Mouse (Mus musculus) neural tube, embryonic 11.5 days (tissue): Measurements from ENCODE around the gene Rasl12. TPM values are rescaled to one million over a fixed set of nuclear protein-coding genes. Genes with fewer than 3 reads are reported as not detected.

Source experiments
- ATAC-seq: fragments of 200-750 bp; cut with Nextera tagmentation; 2 replicates; pipeline ENCODE4 v1.8.0; 2017; ENCODE audit warnings: moderate number of reproducible peaks, mild to moderate bottlenecking, moderate TSS enrichment, moderate library complexity; ENCODE audit not compliant: insufficient read depth, low FRiP score, low TSS enrichment
- DNase-seq: peaks from one replicate; pipeline ENCODE4 v3.0.0-alpha.2; 2015; ENCODE audit warnings: low spot score
- H3K27ac ChIP-seq: fragments of 300-500 bp; sonication (generic); 2 replicates; pipeline ENCODE4 v1.5.1; 2014; ENCODE audit warnings: low read depth, mild to moderate bottlenecking, low read length
- H3K27me3 ChIP-seq: fragments of 300-500 bp; sonication (generic); 2 replicates; pipeline ENCODE4 v1.6.1; 2014; ENCODE audit warnings: mild to moderate bottlenecking, low read length, mixed read lengths; ENCODE audit not compliant: control insufficient read depth, insufficient read depth
- H3K36me3 ChIP-seq: fragments of 300-500 bp; sonication (generic); 2 replicates; pipeline ENCODE4 v1.6.1; 2014; ENCODE audit warnings: mild to moderate bottlenecking, low read length, moderate library complexity, mixed read lengths; ENCODE audit not compliant: control insufficient read depth, insufficient read depth
- H3K4me1 ChIP-seq: fragments of 300-500 bp; sonication (generic); 2 replicates; pipeline ENCODE4 v1.6.1; 2014; ENCODE audit warnings: low read length, mixed read lengths; ENCODE audit not compliant: control insufficient read depth, insufficient read depth
- H3K4me2 ChIP-seq: fragments of 300-500 bp; sonication (generic); 2 replicates; pipeline ENCODE4 v1.6.1; 2014; ENCODE audit warnings: low read depth, mild to moderate bottlenecking, moderate library complexity
- H3K4me3 ChIP-seq: fragments of 300-500 bp; sonication (generic); 2 replicates; pipeline ENCODE4 v1.5.1; 2014; ENCODE audit warnings: low read depth, low read length
- H3K9ac ChIP-seq: fragments of 300-500 bp; sonication (generic); 2 replicates; pipeline ENCODE4 v1.6.1; 2014; ENCODE audit warnings: mild to moderate bottlenecking, low read length
- H3K9me3 ChIP-seq: fragments of 300-500 bp; sonication (generic); 2 replicates; pipeline ENCODE4 v1.6.1; 2016; ENCODE audit warnings: low read length; ENCODE audit not compliant: control insufficient read depth
- WGBS: fragments of 180-500 bp; shearing (Covaris S2); extraction: QIAGEN DNeasy Blood & Tissue Kit; methylation state at CpG from one replicate; pipeline ENCODE4 v1.1.7; 2014; 5-methylcytosine and 5-hydroxymethylcytosine counted together
- polyA plus RNA-seq: library from polyadenylated mRNA; unstranded; fragments of >200 nt; fragmentation: Nextera tagmentation; extraction: Ambion mirVana; gene quantifications from 2 replicates; pipeline ENCODE4 v1.2.1, GENCODE M21; 2014

Rasl12 gene
- polyA plus RNA-seq, 1 experiment from 2014 or later, result 6.9 TPM

- Histone ChIP-seq H3K27ac (no peak overlapping the region), H3K9ac (no peak overlapping the region), H3K9me3 (no peaks in the 10 kb centered on the region), H3K4me1 (no peaks in the 10 kb centered on the region), H3K27me3 (no peaks in the 10 kb centered on the region), H3K36me3 (no peaks in the 10 kb centered on the region), H3K4me2 (no peak overlapping the region), H3K4me3 (no peak overlapping the region)
- DNase-seq (no peak), ATAC-seq (no peak)
- 92% methylated on average over 2 of the region's 2 CpGs for WGBS
These were observed 6.8 kb downstream of the Rasl12 start for GRCm38 (mm10) chr9:65405184-65405449.

DNA sequence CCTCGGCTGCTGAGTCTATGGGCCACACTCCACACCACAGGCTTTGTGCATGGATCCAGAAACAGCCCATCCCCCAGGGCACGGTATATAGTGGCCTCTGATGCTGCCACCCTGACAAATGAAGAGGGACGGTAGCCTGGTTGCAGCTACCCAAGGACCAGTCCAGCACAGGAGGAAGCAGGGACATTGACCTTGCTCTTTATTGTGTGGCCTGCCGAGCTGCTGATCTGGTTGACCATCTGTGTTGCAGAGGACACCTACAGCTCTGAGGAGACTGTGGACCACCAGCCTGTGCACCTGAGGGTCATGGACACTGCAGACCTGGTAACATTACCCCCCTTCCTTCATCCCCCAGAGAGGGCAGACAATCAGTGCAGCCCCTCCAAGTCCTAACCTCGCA lies 9.0 kb downstream of the Rasl12 start:
- whole genome bisulfite sequencing, result 78% methylated on average over 5 of the region's 5 CpGs

DNA sequence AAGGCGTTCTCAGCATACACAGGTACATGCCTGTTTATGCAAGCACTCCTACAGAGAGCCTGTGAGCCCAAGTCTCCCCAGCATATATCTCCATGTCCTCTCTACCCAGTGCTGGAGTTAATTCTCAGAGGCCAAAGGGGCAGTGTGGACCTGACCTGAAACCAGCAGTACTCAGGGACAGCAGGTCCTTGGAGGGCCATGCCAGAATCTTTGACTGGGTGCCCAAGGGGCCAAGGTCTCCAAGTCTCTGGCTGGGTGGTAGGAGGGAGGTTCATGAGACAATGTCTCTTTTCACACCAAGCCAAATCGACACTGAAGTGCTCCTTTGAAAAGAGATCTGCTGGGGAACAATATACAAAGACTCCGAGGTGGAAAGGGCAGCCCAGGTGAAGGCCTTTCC lies 9.6 kb downstream of the Rasl12 start:
- no peak for ATAC-seq
- Histone ChIP-seq H3K9me3 (no peaks in the 10 kb centered on the region), H3K27ac (no peak overlapping the region), H3K36me3 (no peaks in the 10 kb centered on the region), H3K9ac (no peak overlapping the region), H3K27me3 (no peaks in the 10 kb centered on the region), H3K4me3 (no peak overlapping the region), H3K4me2 (no peak overlapping the region), H3K4me1 (no peaks in the 10 kb centered on the region)
- DNase-seq, result no peak
- 71% methylated on average over 3 of the region's 3 CpGs for WGBS

More for the DNA sequence above, 9.0 kb downstream of the Rasl12 start:
- ATAC-seq (no peak), DNase-seq (no peak)
- Histone ChIP-seq H3K4me1 (no peaks in the 10 kb centered on the region), H3K36me3 (no peaks in the 10 kb centered on the region), H3K27me3 (no peaks in the 10 kb centered on the region), H3K27ac (no peak overlapping the region), H3K9me3 (no peaks in the 10 kb centered on the region), H3K4me2 (no peak overlapping the region), H3K4me3 (no peak overlapping the region), H3K9ac (no peak overlapping the region)

GRCm38 (mm10) chr9:65408871-65409295 lies 10.6 kb downstream of the Rasl12 start:
- ATAC-seq (no peak), DNase-seq (no peak)
- H3K4me2 ChIP-seq, result no peak overlapping the region
- H3K27ac ChIP-seq, result no peak overlapping the region
- H3K27me3 ChIP-seq, result no peaks in the 10 kb centered on the region
- H3K9ac ChIP-seq, result no peak overlapping the region
- WGBS, result 78% methylated on average over 5 of the region's 5 CpGs
- no peaks in the 10 kb centered on the region for H3K36me3 ChIP-seq
- H3K9me3 ChIP-seq, result no peaks in the 10 kb centered on the region
- no peak overlapping the region for H3K4me3 ChIP-seq
- H3K4me1 ChIP-seq, result no peaks in the 10 kb centered on the region

DNA sequence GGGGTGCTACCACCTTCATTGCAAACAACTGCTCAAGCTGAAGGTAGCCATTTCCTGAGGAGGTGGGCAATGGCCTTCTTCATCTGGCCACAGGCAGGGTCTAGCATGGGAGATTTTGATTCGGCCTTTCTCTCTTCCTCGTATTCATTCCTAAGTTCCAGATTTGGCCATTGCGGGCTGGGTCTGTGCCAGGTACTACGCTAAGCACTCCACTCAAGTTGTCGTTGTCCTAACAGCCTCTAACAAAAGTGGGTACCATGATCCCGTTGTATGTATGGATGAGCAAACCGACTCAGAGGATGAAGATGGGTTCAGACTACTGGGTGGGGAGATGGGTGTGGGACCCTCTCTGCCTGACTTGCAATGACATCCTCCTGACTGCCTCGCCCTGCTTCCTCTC lies 12.1 kb downstream of the Rasl12 start:
- H3K9ac ChIP-seq, result no peak overlapping the region
- no peak overlapping the region for H3K27ac ChIP-seq
- no peaks in the 10 kb centered on the region for H3K9me3 ChIP-seq
- no peaks in the 10 kb centered on the region for H3K4me1 ChIP-seq
- no peak for ATAC-seq
- 91% methylated on average over 8 of the region's 8 CpGs for WGBS
- no peak overlapping the region for H3K4me3 ChIP-seq
- H3K36me3 ChIP-seq, result no peaks in the 10 kb centered on the region
- DNase-seq, result no peak
- H3K27me3 ChIP-seq, result no peaks in the 10 kb centered on the region
- no peak overlapping the region for H3K4me2 ChIP-seq

DNA sequence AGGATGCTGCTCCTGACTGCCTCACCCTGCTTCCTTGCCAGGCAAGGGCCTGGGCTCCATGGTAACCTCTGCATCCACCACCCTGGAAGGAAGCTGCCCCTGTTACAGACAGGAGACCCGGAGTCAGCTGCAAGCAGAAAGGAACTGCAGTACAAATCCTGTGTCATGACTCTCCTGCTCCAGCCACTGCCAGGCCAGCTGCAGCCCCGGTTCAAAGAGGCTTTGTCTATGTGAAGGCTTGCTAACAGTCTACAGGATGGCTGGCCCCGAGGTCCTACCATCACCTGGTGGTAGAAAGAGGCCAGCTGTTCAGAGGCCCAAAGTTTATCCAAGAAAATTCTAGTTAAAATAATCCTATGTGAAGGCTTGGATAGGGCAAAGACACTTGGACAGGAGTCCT lies 13.0 kb downstream of the Rasl12 start:
- Histone ChIP-seq H3K4me1 (no peaks in the 10 kb centered on the region), H3K9ac (no peak overlapping the region), H3K9me3 (no peaks in the 10 kb centered on the region), H3K27ac (no peak overlapping the region), H3K27me3 (no peaks in the 10 kb centered on the region), H3K36me3 (no peaks in the 10 kb centered on the region), H3K4me3 (no peak overlapping the region), H3K4me2 (no peak overlapping the region)
- WGBS, result 70% methylated on average over 3 of the region's 3 CpGs
- no peak for DNase-seq
- ATAC-seq, result no peak

GRCm38 (mm10) chr9:65417738-65418137 lies 19.4 kb downstream of the Rasl12 start:
- Histone ChIP-seq H3K27ac (no peak overlapping the region), H3K4me3 (no peak overlapping the region), H3K27me3 (no peaks in the 10 kb centered on the region), H3K9me3 (no peaks in the 10 kb centered on the region), H3K36me3 (no peaks in the 10 kb centered on the region), H3K4me2 (no peak overlapping the region), H3K9ac (no peak overlapping the region), H3K4me1 (no peaks in the 10 kb centered on the region)
- ATAC-seq (no peak), DNase-seq (no peak)
- WGBS, result 33% methylated on average over 3 of the region's 3 CpGs

DNA sequence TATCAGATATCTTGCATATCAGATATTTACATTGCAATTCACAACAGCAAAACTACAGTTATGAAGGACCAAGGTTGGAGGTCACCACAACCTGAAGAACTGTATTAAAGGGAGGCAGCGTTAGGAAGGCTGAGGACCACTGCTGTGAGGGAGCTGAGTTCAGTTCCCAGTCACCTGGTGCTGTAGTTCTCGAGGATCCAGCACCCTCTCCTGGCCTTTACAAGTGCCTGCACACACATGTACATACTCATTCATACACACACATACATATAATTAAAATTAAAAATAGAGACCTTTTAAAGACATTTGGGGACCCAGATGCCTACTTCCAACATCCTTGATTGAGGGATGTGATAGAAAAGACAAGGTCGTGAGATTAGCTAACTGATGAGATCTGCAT lies 21.3 kb downstream of the Rasl12 start:
- no peaks in the 10 kb centered on the region for H3K4me1 ChIP-seq
- no peaks in the 10 kb centered on the region for H3K9me3 ChIP-seq
- H3K4me2 ChIP-seq, result no peak overlapping the region
- WGBS, result 74% methylated on average over 3 of the region's 3 CpGs
- H3K9ac ChIP-seq, result no peak overlapping the region
- ATAC-seq (no peak), DNase-seq (no peak)
- H3K27ac ChIP-seq, result no peak overlapping the region
- H3K27me3 ChIP-seq, result no peaks in the 10 kb centered on the region
- no peaks in the 10 kb centered on the region for H3K36me3 ChIP-seq
- H3K4me3 ChIP-seq, result no peak overlapping the region

GRCm38 (mm10) chr9:65422760-65423501 lies 24.6 kb downstream of the Rasl12 start, which contains the start of gene Slc51b:
Gene Slc51b, minus strand, starts transcription at chr9:65422955.
- Histone ChIP-seq H3K4me2 (no peak within 1 kb of the TSS), H3K27ac (no peak within 1 kb of the TSS), H3K4me1 (no peaks in the 10 kb centered on the region), H3K9ac (no peak within 1 kb of the TSS), H3K9me3 (no peaks in the 10 kb centered on the region), H3K27me3 (no peaks in the 10 kb centered on the region), H3K4me3 (no peak within 1 kb of the TSS), H3K36me3 (no peaks in the 10 kb centered on the region)
- no peak for ATAC-seq
- 83% methylated on average over 11 of the region's 11 CpGs for WGBS
- no peak for DNase-seq
